Mouse (Mus musculus): ENCODE results near the gene Ttc7b. TPM values are rescaled to one million over a fixed set of nuclear protein-coding genes. Genes with fewer than 3 reads are reported as not detected.
A peak's percentile ranks its signal among the peaks of the same experiment; 100 is the strongest.

Gene Ttc7b
- polyA plus RNA-seq, 1 experiment from 2014 or later, result 2.4 TPM

DNA sequence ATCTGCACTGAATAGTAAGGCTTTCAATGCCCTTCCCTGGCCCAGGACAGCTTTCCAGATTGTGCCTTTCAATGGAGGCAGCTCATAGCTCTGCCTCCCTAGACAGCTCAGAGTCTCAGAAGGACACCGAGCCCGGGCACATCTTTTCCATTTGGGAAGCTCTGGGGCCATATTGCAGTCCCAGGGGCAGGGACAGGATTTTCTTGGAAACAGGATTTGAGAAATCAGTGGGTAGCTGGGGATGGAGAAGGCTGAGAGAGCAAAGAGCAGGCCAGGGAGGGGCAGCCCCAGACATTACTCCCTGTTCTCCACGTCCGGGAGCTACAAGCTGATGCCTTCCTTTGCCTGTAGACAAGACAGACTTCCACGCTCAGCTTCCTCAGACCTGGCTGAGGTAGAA, 9.0 kb upstream of the Ttc7b start:
- Histone ChIP-seq H3K9ac (ENCODE audit: low read length) (no peak overlapping the region), H3K4me2 (replicated peaks; ENCODE audit: low read depth) (no peak overlapping the region), H3K4me3 (ENCODE audit: low read depth, low read length) (no peak overlapping the region), H3K27ac (replicated peaks) (no peak overlapping the region), H3K4me1 (replicated peaks; ENCODE audit: control insufficient read depth, insufficient read depth) (no peaks in the 10 kb centered on the region), H3K27me3 (ENCODE audit: control insufficient read depth, insufficient read depth, low read length) (no peaks in the 10 kb centered on the region), H3K36me3 (ENCODE audit: control insufficient read depth, insufficient read depth, low read length) (no peaks in the 10 kb centered on the region), H3K9me3 (ENCODE audit: control insufficient read depth, low read length) (no peaks in the 10 kb centered on the region)
- no peak for ATAC-seq (ENCODE audit: low FRiP score, low TSS enrichment)
- WGBS, result 86% methylated on average over 5 of the region's 5 CpGs
- no peak for DNase-seq (ENCODE audit: low spot score)
- TF ChIP-seq CTCF (IDR thresholded peaks at IDR 0.05; ENCODE audit: low read depth), result no peak
- no peak for TF ChIP-seq EP300 (optimal IDR thresholded peaks at IDR 0.05)

GRCm38 (mm10) chr12:100529172-100529571, 8.5 kb upstream of the Ttc7b start:
- Histone ChIP-seq H3K9ac (ENCODE audit: low read length) (no peak overlapping the region), H3K4me3 (ENCODE audit: low read depth, low read length) (no peak overlapping the region), H3K27ac (replicated peaks) (no peak overlapping the region), H3K9me3 (ENCODE audit: control insufficient read depth, low read length) (no peaks in the 10 kb centered on the region), H3K4me1 (replicated peaks; ENCODE audit: control insufficient read depth, insufficient read depth) (no peaks in the 10 kb centered on the region), H3K4me2 (replicated peaks; ENCODE audit: low read depth) (no peak overlapping the region), H3K27me3 (ENCODE audit: control insufficient read depth, insufficient read depth, low read length) (no peaks in the 10 kb centered on the region), H3K36me3 (ENCODE audit: control insufficient read depth, insufficient read depth, low read length) (no peaks in the 10 kb centered on the region)
- TF ChIP-seq EP300 (optimal IDR thresholded peaks at IDR 0.05) (no peak), CTCF (IDR thresholded peaks at IDR 0.05; ENCODE audit: low read depth) (no peak)
- WGBS, result 41% methylated on average over 8 of the region's 8 CpGs
- ATAC-seq (ENCODE audit: low FRiP score, low TSS enrichment) (no peak), DNase-seq (ENCODE audit: low spot score) (peak; percentile 57)

DNA sequence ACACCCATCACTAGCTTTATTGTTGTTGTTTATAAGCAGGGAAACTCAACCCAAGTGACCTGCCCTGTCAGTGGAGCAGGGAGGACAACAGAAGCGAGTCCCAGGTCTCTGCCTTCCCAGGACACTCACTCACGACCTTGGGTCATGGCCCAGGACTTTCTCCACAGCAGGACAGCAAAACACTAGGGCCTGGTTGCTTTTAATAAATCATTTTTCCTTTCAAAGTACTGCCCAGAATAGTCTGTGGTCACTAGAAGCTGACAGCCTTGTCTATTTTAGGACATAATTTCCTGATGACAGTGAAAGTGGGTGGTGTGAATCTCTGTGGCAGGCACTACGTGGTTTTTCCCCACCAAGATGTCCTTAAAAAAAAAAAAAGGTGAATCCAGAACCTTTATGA, 7.6 kb upstream of the Ttc7b start:
- ATAC-seq (ENCODE audit: low FRiP score, low TSS enrichment), result no peak
- Histone ChIP-seq H3K36me3 (ENCODE audit: control insufficient read depth, insufficient read depth, low read length) (no peaks in the 10 kb centered on the region), H3K4me3 (ENCODE audit: low read depth, low read length) (no peak overlapping the region), H3K4me2 (replicated peaks; ENCODE audit: low read depth) (no peak overlapping the region), H3K4me1 (replicated peaks; ENCODE audit: control insufficient read depth, insufficient read depth) (no peaks in the 10 kb centered on the region), H3K27ac (replicated peaks) (no peak overlapping the region), H3K9ac (ENCODE audit: low read length) (no peak overlapping the region), H3K9me3 (ENCODE audit: control insufficient read depth, low read length) (no peaks in the 10 kb centered on the region), H3K27me3 (ENCODE audit: control insufficient read depth, insufficient read depth, low read length) (no peaks in the 10 kb centered on the region)
- DNase-seq (ENCODE audit: low spot score), result no peak
- TF ChIP-seq EP300 (optimal IDR thresholded peaks at IDR 0.05), result no peak
- TF ChIP-seq CTCF (IDR thresholded peaks at IDR 0.05; ENCODE audit: low read depth), result no peak
- 59% methylated on average over 3 of the region's 3 CpGs for WGBS

DNA sequence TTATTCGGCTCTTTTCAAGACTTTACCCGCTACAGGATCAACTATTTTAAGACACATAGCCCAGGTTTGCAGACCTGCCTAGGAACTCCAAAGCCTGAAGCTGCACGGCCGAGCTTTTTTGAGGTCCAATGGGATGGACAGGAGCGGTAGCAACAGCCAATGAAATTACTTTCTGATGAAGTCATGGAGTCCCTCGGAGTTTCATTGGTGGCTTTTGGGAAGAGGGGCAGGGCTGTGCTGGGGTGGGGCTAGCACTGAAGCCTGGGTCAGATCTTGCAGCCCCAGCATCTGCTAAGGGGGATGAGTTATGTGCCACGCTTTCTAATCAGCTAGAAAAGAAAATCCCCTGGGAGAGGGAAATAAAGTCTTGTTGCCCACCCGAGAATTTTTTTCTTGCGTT, 7.1 kb upstream of the Ttc7b start:
- no peak overlapping the region for H3K27ac ChIP-seq (replicated peaks)
- no peak for TF ChIP-seq CTCF (IDR thresholded peaks at IDR 0.05; ENCODE audit: low read depth)
- H3K4me3 ChIP-seq (ENCODE audit: low read depth, low read length), result no peak overlapping the region
- DNase-seq (ENCODE audit: low spot score) (peak; percentile 52), ATAC-seq (ENCODE audit: low FRiP score, low TSS enrichment) (peak; percentile 88)
- H3K4me2 ChIP-seq (replicated peaks; ENCODE audit: low read depth), result no peak overlapping the region; the same call in 1 of the 2 replicates
- H3K4me1 ChIP-seq (replicated peaks; ENCODE audit: control insufficient read depth, insufficient read depth), result no peaks in the 10 kb centered on the region
- no peaks in the 10 kb centered on the region for H3K9me3 ChIP-seq (ENCODE audit: control insufficient read depth, low read length)
- H3K9ac ChIP-seq (ENCODE audit: low read length), result no peak overlapping the region
- H3K36me3 ChIP-seq (ENCODE audit: control insufficient read depth, insufficient read depth, low read length), result no peaks in the 10 kb centered on the region
- 15% methylated on average over 9 of the region's 9 CpGs for WGBS
- H3K27me3 ChIP-seq (ENCODE audit: control insufficient read depth, insufficient read depth, low read length), result no peaks in the 10 kb centered on the region

GRCm38 (mm10) chr12:100527241-100527640, 6.6 kb upstream of the Ttc7b start:
- 74% methylated on average over 9 of the region's 9 CpGs for WGBS
- Histone ChIP-seq H3K9ac (ENCODE audit: low read length) (no peak overlapping the region), H3K9me3 (ENCODE audit: control insufficient read depth, low read length) (no peaks in the 10 kb centered on the region), H3K27ac (replicated peaks) (no peak overlapping the region), H3K27me3 (ENCODE audit: control insufficient read depth, insufficient read depth, low read length) (no peaks in the 10 kb centered on the region), H3K4me1 (replicated peaks; ENCODE audit: control insufficient read depth, insufficient read depth) (no peaks in the 10 kb centered on the region), H3K4me2 (replicated peaks; ENCODE audit: low read depth) (no peak overlapping the region; the same call in 1 of the 2 replicates), H3K36me3 (ENCODE audit: control insufficient read depth, insufficient read depth, low read length) (no peaks in the 10 kb centered on the region), H3K4me3 (ENCODE audit: low read depth, low read length) (no peak overlapping the region)
- no peak for TF ChIP-seq CTCF (IDR thresholded peaks at IDR 0.05; ENCODE audit: low read depth)
- no peak for TF ChIP-seq EP300 (optimal IDR thresholded peaks at IDR 0.05)
- no peak for ATAC-seq (ENCODE audit: low FRiP score, low TSS enrichment)
- DNase-seq (ENCODE audit: low spot score), result no peak

- Histone ChIP-seq H3K27ac (replicated peaks) (no peak overlapping the region), H3K4me2 (replicated peaks; ENCODE audit: low read depth) (no peak overlapping the region), H3K4me3 (ENCODE audit: low read depth, low read length) (no peak overlapping the region), H3K27me3 (ENCODE audit: control insufficient read depth, insufficient read depth, low read length) (no peaks in the 10 kb centered on the region), H3K9me3 (ENCODE audit: control insufficient read depth, low read length) (no peaks in the 10 kb centered on the region), H3K4me1 (replicated peaks; ENCODE audit: control insufficient read depth, insufficient read depth) (0 out of 2 replicates have a peak, but pooled peaks cover 2% of the 10 kb centered on the region), H3K36me3 (ENCODE audit: control insufficient read depth, insufficient read depth, low read length) (no peaks in the 10 kb centered on the region), H3K9ac (ENCODE audit: low read length) (no peak overlapping the region)
- 31% methylated on average over 1 of the region's 1 CpGs for WGBS
- ATAC-seq (ENCODE audit: low FRiP score, low TSS enrichment) (no peak), DNase-seq (ENCODE audit: low spot score) (peak; percentile 8)
- no peak for TF ChIP-seq CTCF (IDR thresholded peaks at IDR 0.05; ENCODE audit: low read depth)
- no peak for TF ChIP-seq EP300 (optimal IDR thresholded peaks at IDR 0.05)
These were observed 5.3 kb upstream of the Ttc7b start for GRCm38 (mm10) chr12:100525939-100526338.
